Mouse (Mus musculus): ENCODE measurements at regions not wholly inside any gene's neighbourhood (a gene's known extent, or its start where the extent isn't known, plus 50 kb on each side); places are given as distances from the start of the nearest gene placed in this dataset.

DNA sequence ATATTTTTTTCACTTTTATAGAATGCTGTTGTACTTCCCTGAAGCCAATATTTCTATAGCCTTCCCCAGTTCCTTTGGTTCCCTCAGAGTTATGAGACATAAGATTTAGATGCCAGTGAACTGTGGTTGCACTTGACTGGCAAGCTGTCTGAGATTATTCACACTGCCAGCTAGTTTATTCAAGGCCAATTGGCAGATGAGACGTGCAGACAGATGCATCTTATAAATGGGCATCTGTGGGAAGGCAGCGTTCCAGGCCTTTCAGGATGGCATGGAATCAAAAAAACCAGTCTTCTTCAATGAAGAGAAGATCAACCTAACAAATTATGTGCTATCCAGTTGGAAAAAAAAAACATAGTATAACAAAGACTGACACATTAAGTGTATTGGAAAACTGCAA lies 1225.6 kb upstream of the 1700009N14Rik start:
- DNase-seq (ENCODE audit: low read depth, low spot score): peak; percentile 37
